Mouse (Mus musculus) brain, embryonic 14.5 days (tissue): ENCODE results near the gene Gsc.

Experiments used
- CTCF ChIP-seq: fragments of 200-500 bp; IDR thresholded peaks from 2 replicates; pipeline ENCODE4 v1.5.1; 2012; ENCODE audit warnings: inconsistent platforms, mild to moderate bottlenecking, moderate library complexity, borderline replicate concordance; ENCODE audit not compliant: insufficient read depth, insufficient read length; ENCODE audit errors: extremely low read depth
- POLR2A ChIP-seq: fragments of 200-500 bp; IDR thresholded peaks from 2 replicates; pipeline ENCODE4 v1.6.1; 2012; ENCODE audit warnings: mild to moderate bottlenecking, inconsistent platforms, borderline replicate concordance; ENCODE audit not compliant: poor library complexity, insufficient read depth, insufficient read length, severe bottlenecking; ENCODE audit errors: extremely low read depth

GRCm38 (mm10) chr12:104474191-104474871, 1.2 kb upstream of the Gsc start:
- no peak for TF ChIP-seq POLR2A
- TF ChIP-seq CTCF = no peak
